Comparison of ENCODE assay signal across 14 mouse cellular contexts in genomic region chr7:29444070-29444469, GRCm38 (mm10).
DNase-seq lines count a peak whose midpoint lies in the region; ATAC-seq and TF ChIP-seq lines count a peak whose summit lies in the region.
"Had no signal": no experiment of that assay in that cellular context is flagged by ENCODE, and none has a peak within 500 bp of the region (broad histone marks: within the 10 kb centered on the region; RNA-seq: fewer than 3 reads in every experiment).

No protein-coding gene starts in this region.

- H3K27ac ChIP-seq in gastrocnemius, adult 2 months: peak overlapping the region; percentile 41
- no peak overlapping the region for H3K27ac ChIP-seq in lung, postnatal 0 days (ENCODE audit: low read length)
- peak overlapping the region; percentile 48 for H3K27ac ChIP-seq in intestine, embryonic 15.5 days
- peak overlapping the region; percentile 61 for H3K27ac ChIP-seq in stomach, postnatal 0 days (replicated peaks)
- H3K27ac ChIP-seq: forebrain, embryonic 12.5 days; hindbrain, embryonic 14.5 days; liver, embryonic 13.5 days had no signal

- H3K9me3 ChIP-seq in lung, postnatal 0 days (ENCODE audit: low read length): no peaks in the 10 kb centered on the region
- H3K9me3 ChIP-seq in intestine, embryonic 15.5 days: no peaks in the 10 kb centered on the region
- no peaks in the 10 kb centered on the region for H3K9me3 ChIP-seq in stomach, postnatal 0 days (ENCODE audit: control insufficient read depth, low read length)
- H3K9me3 ChIP-seq: forebrain, embryonic 12.5 days; heart, embryonic 12.5 days; liver, embryonic 13.5 days had no signal

- TF ChIP-seq EP300 in lung, postnatal 0 days (IDR thresholded peaks at IDR 0.05): no peak
- TF ChIP-seq EP300 in stomach, postnatal 0 days (optimal IDR thresholded peaks at IDR 0.05): no peak

- no peak overlapping the region for H3K9ac ChIP-seq in lung, postnatal 0 days (replicated peaks; ENCODE audit: low read depth)
- no peak overlapping the region for H3K9ac ChIP-seq in intestine, embryonic 15.5 days
- no peak overlapping the region for H3K9ac ChIP-seq in stomach, postnatal 0 days (ENCODE audit: low read length)
- H3K9ac ChIP-seq: forebrain, embryonic 12.5 days; heart, embryonic 12.5 days; hindbrain, embryonic 14.5 days; liver, embryonic 13.5 days had no signal

- no peak for TF ChIP-seq CTCF in gastrocnemius, adult 2 months (IDR thresholded peaks at IDR 0.05)
- no peak for TF ChIP-seq CTCF in lung, postnatal 0 days (IDR thresholded peaks at IDR 0.05)
- TF ChIP-seq CTCF in stomach, postnatal 0 days (IDR thresholded peaks at IDR 0.05; ENCODE audit: low read depth): no peak

- intact Hi-C loops in gastrocnemius, adult 2 months (cut with DNase I): no loop called here

- 0 out of 2 replicates have a peak, but pooled peaks have one; percentile 11 for ATAC-seq in lung, postnatal 0 days
- ATAC-seq in intestine, embryonic 15.5 days: 0 out of 2 replicates have a peak, but pooled peaks have one; percentile 27
- ATAC-seq in stomach, postnatal 0 days (ENCODE audit: low FRiP score, low TSS enrichment): peak; percentile 36; the same call in 1 of the 2 replicates

- H3K36me3 ChIP-seq in lung, postnatal 0 days (ENCODE audit: insufficient read depth, low read length): no peaks in the 10 kb centered on the region
- H3K36me3 ChIP-seq in intestine, embryonic 15.5 days: no peaks in the 10 kb centered on the region
- H3K36me3 ChIP-seq in stomach, postnatal 0 days (ENCODE audit: control insufficient read depth, insufficient read depth, low read length): no peaks in the 10 kb centered on the region
- H3K36me3 ChIP-seq: forebrain, embryonic 12.5 days; heart, embryonic 12.5 days; liver, embryonic 13.5 days had no signal

- no peak overlapping the region for H3K4me2 ChIP-seq in lung, postnatal 0 days (replicated peaks; ENCODE audit: low read depth, low read length)
- H3K4me2 ChIP-seq in intestine, embryonic 15.5 days (replicated peaks): no peak overlapping the region
- no peak overlapping the region for H3K4me2 ChIP-seq in stomach, postnatal 0 days (replicated peaks; ENCODE audit: low read depth)
- H3K4me2 ChIP-seq: forebrain, embryonic 12.5 days; heart, embryonic 12.5 days; hindbrain, embryonic 14.5 days; liver, embryonic 13.5 days had no signal

- no peak overlapping the region for H3K4me3 ChIP-seq in gastrocnemius, adult 2 months
- H3K4me3 ChIP-seq in lung, postnatal 0 days (ENCODE audit: low read depth, low read length): no peak overlapping the region
- H3K4me3 ChIP-seq in intestine, embryonic 15.5 days (replicated peaks): no peak overlapping the region
- no peak overlapping the region for H3K4me3 ChIP-seq in stomach, postnatal 0 days (ENCODE audit: low read depth, low read length)
- H3K4me3 ChIP-seq: forebrain, embryonic 12.5 days; heart, embryonic 12.5 days; liver, embryonic 13.5 days had no signal

- H3K4me1 ChIP-seq in lung, postnatal 0 days (ENCODE audit: insufficient read depth, low read depth, low read length): peaks cover 3% of the 10 kb centered on the region; the same call in 1 of the 2 replicates
- H3K4me1 ChIP-seq in intestine, embryonic 15.5 days (replicated peaks): peaks cover 18% of the 10 kb centered on the region; the same call in 1 of the 2 replicates
- peaks cover 2% of the 10 kb centered on the region for H3K4me1 ChIP-seq in stomach, postnatal 0 days (replicated peaks; ENCODE audit: control insufficient read depth, insufficient read depth)

- H3K27me3 ChIP-seq in lung, postnatal 0 days (replicated peaks; ENCODE audit: insufficient read depth, low read length): no peaks in the 10 kb centered on the region
- no peaks in the 10 kb centered on the region for H3K27me3 ChIP-seq in intestine, embryonic 15.5 days (replicated peaks)
- H3K27me3 ChIP-seq in stomach, postnatal 0 days (ENCODE audit: control insufficient read depth, insufficient read depth, low read length): no peaks in the 10 kb centered on the region
- H3K27me3 ChIP-seq: forebrain, embryonic 12.5 days; liver, embryonic 13.5 days had no signal

- DNase-seq in gastrocnemius, adult 2 months: no peak
- no peak for DNase-seq in gastrocnemius, postnatal 10 days
- DNase-seq in lung, postnatal 0 days (ENCODE audit: low spot score): peak; percentile 31
- no peak for DNase-seq in lung, postnatal 10 days
- DNase-seq in stomach, postnatal 0 days (ENCODE audit: low spot score): no peak
- DNase-seq in thymus, postnatal 14 days: no peak
- DNase-seq in lung, postnatal 4 days: no peak
- DNase-seq: cerebellum, adult 9-11 months; gastrocnemius, postnatal 14 days; liver, embryonic 13.5 days had no signal

- WGBS in lung, postnatal 0 days: 66% methylated on average over 2 of the region's 2 CpGs
- WGBS in intestine, embryonic 15.5 days: 56% methylated on average over 2 of the region's 2 CpGs
- 46% methylated on average over 2 of the region's 2 CpGs for WGBS in stomach, postnatal 0 days
